Mouse (Mus musculus) kidney, adult 8-10 months (tissue): ENCODE results near the gene Ssh2.
"Not testable (repeated sequence)": the region's sequence is repeated elsewhere in the genome, so short reads cannot be mapped to it uniquely, and the experiment has no call there.

Experiments used
- DNase-seq, 2 experiments: peaks; one replicate each; pipeline ENCODE4 v3.0.0; 2022

Ssh2 gene

GRCm38 (mm10) chr11:77349698-77350097 is 133.6 kb downstream of the Ssh2 start:
- no peak for DNase-seq

- no peak for DNase-seq
Observed at GRCm38 (mm10) chr11:77355055-77355454, 139.0 kb downstream of the Ssh2 start.

- DNase-seq = no peak
Observed at GRCm38 (mm10) chr11:77357839-77358238, 141.8 kb downstream of the Ssh2 start.

- no peak for DNase-seq
Observed at GRCm38 (mm10) chr11:77363476-77363875, 147.4 kb downstream of the Ssh2 start.

GRCm38 (mm10) chr11:77364376-77364775 is 148.3 kb downstream of the Ssh2 start:
- DNase-seq = no peak

GRCm38 (mm10) chr11:77365706-77366386 is 149.8 kb downstream of the Ssh2 start:
- DNase-seq = no peak

GRCm38 (mm10) chr11:77367541-77368270 is 151.6 kb downstream of the Ssh2 start:
- DNase-seq = no peak

- no peak for DNase-seq
Observed at GRCm38 (mm10) chr11:77369188-77369840, 153.2 kb downstream of the Ssh2 start.

- DNase-seq = no peak
Observed at GRCm38 (mm10) chr11:77369841-77370191, 153.7 kb downstream of the Ssh2 start.

GRCm38 (mm10) chr11:77371088-77371487 is 155.0 kb downstream of the Ssh2 start:
- no peak for DNase-seq

GRCm38 (mm10) chr11:77371696-77372095 is 155.6 kb downstream of the Ssh2 start:
- DNase-seq = no peak

- DNase-seq = peak in 1 of 2 experiments; percentile 13
Observed at GRCm38 (mm10) chr11:77372196-77372904, 156.3 kb downstream of the Ssh2 start.

- DNase-seq = no peak
Observed at GRCm38 (mm10) chr11:77378622-77379021, 162.5 kb downstream of the Ssh2 start.

GRCm38 (mm10) chr11:77381174-77381573 is 165.1 kb downstream of the Ssh2 start:
- DNase-seq = no peak

GRCm38 (mm10) chr11:77384151-77384550 is 168.1 kb downstream of the Ssh2 start:
- no peak for DNase-seq

GRCm38 (mm10) chr11:77385706-77386690 is 169.9 kb downstream of the Ssh2 start:
- peak; percentile 17 to 21 for DNase-seq

GRCm38 (mm10) chr11:77388197-77388596 is 172.1 kb downstream of the Ssh2 start:
- DNase-seq = not testable (repeated sequence)

- DNase-seq = no peak
Observed at GRCm38 (mm10) chr11:77395539-77395938, 179.5 kb downstream of the Ssh2 start.

GRCm38 (mm10) chr11:77402508-77402907 is 186.4 kb downstream of the Ssh2 start:
- no peak for DNase-seq

- no peak for DNase-seq
Observed at GRCm38 (mm10) chr11:77406329-77406728, 190.2 kb downstream of the Ssh2 start.

GRCm38 (mm10) chr11:77409879-77410278 is 193.8 kb downstream of the Ssh2 start:
- peak; percentile 43 to 58 for DNase-seq

GRCm38 (mm10) chr11:77411284-77411683 is 195.2 kb downstream of the Ssh2 start:
- no peak for DNase-seq
